Mouse (Mus musculus) spleen, adult 2 months (tissue): ENCODE measurements around the gene Adcy4. TPM values are rescaled to one million over a fixed set of nuclear protein-coding genes. Genes with fewer than 3 reads are reported as not detected.

Experiments used
- DNase-seq, 2 experiments: peaks; one replicate each; pipeline versions ENCODE4 v3.0.0 to v3.0.0-alpha.2; 2012 to 2021; ENCODE audit warnings: low spot score in 2 of 2, low read depth in 1 of 2
- H3K27ac ChIP-seq: fragments of 200-500 bp; 2 replicates; pipeline ENCODE4 v1.5.1; 2012; ENCODE audit warnings: low read length, inconsistent platforms; ENCODE audit not compliant: insufficient read depth
- H3K27me3 ChIP-seq: fragments of 200-500 bp; 2 replicates; pipeline ENCODE4 v1.6.1; 2012; ENCODE audit warnings: mild to moderate bottlenecking, moderate library complexity, low read length, inconsistent platforms; ENCODE audit not compliant: control insufficient read depth, insufficient read depth
- H3K36me3 ChIP-seq: fragments of 200-500 bp; 2 replicates; pipeline ENCODE4 v1.6.1; 2012; ENCODE audit warnings: mild to moderate bottlenecking, low read length, inconsistent platforms; ENCODE audit not compliant: control insufficient read depth, insufficient read depth
- H3K4me1 ChIP-seq: fragments of 200-500 bp; 2 replicates; pipeline ENCODE4 v1.6.1; 2011; ENCODE audit warnings: inconsistent platforms; ENCODE audit not compliant: control insufficient read depth, insufficient read depth, insufficient read length
- H3K4me3 ChIP-seq: fragments of 200-500 bp; 2 replicates; pipeline ENCODE4 v1.5.1; 2011; ENCODE audit warnings: mild to moderate bottlenecking, inconsistent platforms; ENCODE audit not compliant: insufficient read depth, insufficient read length; ENCODE audit errors: extremely low read depth
- CTCF ChIP-seq: fragments of 200-500 bp; IDR thresholded peaks from 2 replicates; pipeline ENCODE4 v1.5.1; 2011; ENCODE audit warnings: mild to moderate bottlenecking, inconsistent platforms; ENCODE audit not compliant: insufficient read depth, insufficient read length, insufficient replicate concordance; ENCODE audit errors: extremely low read depth
- POLR2A ChIP-seq: fragments of 200-500 bp; IDR thresholded peaks from 2 replicates; pipeline ENCODE4 v1.6.1; 2011; ENCODE audit warnings: low read depth, low read length, inconsistent platforms
- WGBS: fragments of 180-500 bp; shearing (Covaris S2); methylation state at CpG from one replicate; pipeline ENCODE4 v1.1.7; 2018; 5-methylcytosine and 5-hydroxymethylcytosine counted together
- polyA plus RNA-seq: library from polyadenylated mRNA; depleted of rRNA; stranded (reverse); fragments of >200 nt; gene quantifications from 2 replicates; pipeline ENCODE4 v1.2.3, GENCODE M21; 2012

Gene Adcy4
- polyA plus RNA-seq, 1 experiment = 16.3 TPM

GRCm38 (mm10) chr14:55727889-55728685 is 55.8 kb downstream of the Adcy4 start:
- Histone ChIP-seq H3K4me1 (peaks cover 15% of the 10 kb centered on the region; the same call in 1 of the 2 replicates), H3K36me3 (no peaks in the 10 kb centered on the region), H3K27me3 (no peaks in the 10 kb centered on the region), H3K4me3 (no peak overlapping the region), H3K27ac (peak overlapping the region; percentile 37; the same call in 1 of the 2 replicates)
- TF ChIP-seq POLR2A (no peak), CTCF (no peak)
- DNase-seq = no peak
- 54% methylated on average over 8 of the region's 8 CpGs for WGBS

GRCm38 (mm10) chr14:55726261-55726660 is 57.6 kb downstream of the Adcy4 start:
- Histone ChIP-seq H3K4me3 (no peak overlapping the region), H3K27ac (no peak overlapping the region), H3K36me3 (no peaks in the 10 kb centered on the region), H3K27me3 (no peaks in the 10 kb centered on the region), H3K4me1 (peaks cover 15% of the 10 kb centered on the region; the same call in 1 of the 2 replicates)
- TF ChIP-seq POLR2A = no peak
- no peak for TF ChIP-seq CTCF
- DNase-seq = no peak

GRCm38 (mm10) chr14:55724411-55724871 is 59.5 kb downstream of the Adcy4 start:
- WGBS = 4% methylated on average over 8 of the region's 8 CpGs
- Histone ChIP-seq H3K36me3 (peaks cover 3% of the 10 kb centered on the region; the same call in 1 of the 2 replicates), H3K4me1 (peaks cover 15% of the 10 kb centered on the region; the same call in 1 of the 2 replicates), H3K4me3 (no peak overlapping the region; the same call in 1 of the 2 replicates), H3K27ac (peak overlapping the region; percentile 88), H3K27me3 (no peaks in the 10 kb centered on the region)
- peak; percentile 59 to 90 for DNase-seq
- no peak for TF ChIP-seq POLR2A
- TF ChIP-seq CTCF = no peak

- H3K27me3 ChIP-seq = no peaks in the 10 kb centered on the region
- peaks cover 13% of the 10 kb centered on the region; the same call in 1 of the 2 replicates for H3K4me1 ChIP-seq
- 88% methylated on average over 7 of the region's 7 CpGs for WGBS
- H3K27ac ChIP-seq = no peak overlapping the region
- peaks cover 10% of the 10 kb centered on the region for H3K36me3 ChIP-seq
- TF ChIP-seq CTCF = no peak
- TF ChIP-seq POLR2A = no peak
- no peak overlapping the region for H3K4me3 ChIP-seq
- DNase-seq = no peak
These were observed 60.5 kb downstream of the Adcy4 start for GRCm38 (mm10) chr14:55723433-55723832.

- no peak for DNase-seq
- peaks cover 17% of the 10 kb centered on the region for H3K36me3 ChIP-seq
- H3K27me3 ChIP-seq = no peaks in the 10 kb centered on the region
- WGBS = 22% methylated on average over 8 of the region's 8 CpGs
- TF ChIP-seq POLR2A = no peak
- no peak for TF ChIP-seq CTCF
- H3K4me1 ChIP-seq = peaks cover 12% of the 10 kb centered on the region; the same call in 1 of the 2 replicates
- peak overlapping the region; percentile 81 for H3K27ac ChIP-seq
- H3K4me3 ChIP-seq = peak overlapping the region; percentile 95; the same call in 1 of the 2 replicates
These were observed 61.4 kb downstream of the Adcy4 start for GRCm38 (mm10) chr14:55722438-55722945.

GRCm38 (mm10) chr14:55721700-55722437 is 62.0 kb downstream of the Adcy4 start, which contains the start of gene Rabggta:
Gene Rabggta (minus strand): TSS chr14:55722263.
- TF ChIP-seq CTCF (peak; percentile 97), POLR2A (peak; percentile 36)
- DNase-seq = peak; percentile 87 to 95
- Histone ChIP-seq H3K36me3 (peaks cover 22% of the 10 kb centered on the region), H3K4me1 (peaks cover 12% of the 10 kb centered on the region; the same call in 1 of the 2 replicates), H3K27me3 (no peaks in the 10 kb centered on the region), H3K4me3 (peak within 1 kb of the TSS; percentile 95), H3K27ac (peak within 1 kb of the TSS; percentile 81)
- under 1% methylated on average over 50 of the region's 50 CpGs for WGBS
